Mouse (Mus musculus): ENCODE results near the gene Ppp1r14c. TPM values are rescaled to one million over a fixed set of nuclear protein-coding genes. Genes with fewer than 3 reads are reported as not detected.

The Ppp1r14c gene
- total and polyA plus RNA-seq, 3 experiments, result not detected

- Histone ChIP-seq H3K4me2 (ENCODE audit: insufficient read depth, low read depth, poor library complexity, severe bottlenecking) (no peak overlapping the region), H3K9ac (ENCODE audit: insufficient read depth, low read depth) (no peak overlapping the region), H3K79me2 (replicated peaks; ENCODE audit: control insufficient read depth, extremely low read depth, insufficient read depth, poor library complexity, severe bottlenecking) (no peaks in the 10 kb centered on the region), H3K27ac (ENCODE audit: insufficient read depth, low read depth) (no peak overlapping the region), H3K4me1 (ENCODE audit: control insufficient read depth in 1 of 2, insufficient read depth in 2 of 2) (peaks cover 0 to 14% of the 10 kb centered on the region in 2 experiments; a peak in 1 of 4 replicates), H3K4me3 (replicated peaks in 1 of 3; ENCODE audit: low read depth in 2 of 3, low read length in 2 of 3, poor library complexity in 1 of 3) (no peak overlapping the region), H3K36me3 (replicated peaks in 1 of 2; ENCODE audit: control insufficient read depth in 1 of 2, insufficient read depth in 1 of 2, low read length in 1 of 2) (no peaks in the 10 kb centered on the region), H3K9me3 (replicated peaks; ENCODE audit: low read length) (no peaks in the 10 kb centered on the region), H3K27me3 (replicated peaks) (no peaks in the 10 kb centered on the region)
- dilution Hi-C loops (cut with MboI; ENCODE audit: extremely low pct_ligation_motif_present, extremely low pct_unique_long_range_greater_than_20kb, low sequenced_read_pairs), result no loop called here
- in situ Hi-C loops (cut with MboI; ENCODE audit: low pct_ligation_motif_present, low pct_unique_long_range_greater_than_20kb, low sequenced_read_pairs), result no loop called here
- TF ChIP-seq RCOR1 (conservative IDR thresholded peaks at IDR 0.05; ENCODE audit: low read depth, low read length), result no peak
- no peak for TF ChIP-seq MAZ (IDR thresholded peaks at IDR 0.05; ENCODE audit: low read depth, low read length)
- TF ChIP-seq POLR2AphosphoS2 (IDR thresholded peaks at IDR 0.05; ENCODE audit: low read depth, low read length), result no peak
- no peak for TF ChIP-seq ZMIZ1 (IDR thresholded peaks at IDR 0.05; ENCODE audit: low read depth, low read length)
- TF ChIP-seq MAX (IDR thresholded peaks at IDR 0.05; ENCODE audit: low read length), result no peak
- TF ChIP-seq SIN3A (IDR thresholded peaks at IDR 0.05; ENCODE audit: low read length), result no peak
- TF ChIP-seq ETS1 (conservative IDR thresholded peaks at IDR 0.05; ENCODE audit: low read depth, low read length), result no peak
- no peak for TF ChIP-seq KAT2A (IDR thresholded peaks at IDR 0.05; ENCODE audit: insufficient replicate concordance, low read length)
- no peak for TF ChIP-seq MAFK (IDR thresholded peaks at IDR 0.05; ENCODE audit: insufficient replicate concordance, low read length)
- no peak for TF ChIP-seq CHD2 (IDR thresholded peaks at IDR 0.05; ENCODE audit: low read length)
- no peak for TF ChIP-seq IRF4 (IDR thresholded peaks at IDR 0.05; ENCODE audit: low read depth, low read length)
- no peak for TF ChIP-seq NELFE (IDR thresholded peaks at IDR 0.05; ENCODE audit: low read depth, low read length)
- TF ChIP-seq NRF1 (IDR thresholded peaks at IDR 0.05; ENCODE audit: low read depth, low read length), result no peak
- no peak for TF ChIP-seq BHLHE40 (IDR thresholded peaks at IDR 0.05; ENCODE audit: low read depth, low read length)
- DNase-seq (ENCODE audit: extremely low read depth), result no peak
These were observed 17.3 kb downstream of the Ppp1r14c start for GRCm38 (mm10) chr10:3383176-3383575.

GRCm38 (mm10) chr10:3392251-3392650 is 26.4 kb downstream of the Ppp1r14c start:
- no peaks in the 10 kb centered on the region for H3K9me3 ChIP-seq (replicated peaks; ENCODE audit: low read length)
- dilution Hi-C loops (cut with MboI; ENCODE audit: extremely low pct_ligation_motif_present, extremely low pct_unique_long_range_greater_than_20kb, low sequenced_read_pairs) (no loop called here), in situ Hi-C loops (cut with MboI; ENCODE audit: low pct_ligation_motif_present, low pct_unique_long_range_greater_than_20kb, low sequenced_read_pairs) (no loop called here)
- H3K9ac ChIP-seq (ENCODE audit: insufficient read depth, low read depth), result no peak overlapping the region
- H3K79me2 ChIP-seq (replicated peaks; ENCODE audit: control insufficient read depth, extremely low read depth, insufficient read depth, poor library complexity, severe bottlenecking), result no peaks in the 10 kb centered on the region
- no peak overlapping the region for H3K4me3 ChIP-seq (replicated peaks in 1 of 3; ENCODE audit: low read depth in 2 of 3, low read length in 2 of 3, poor library complexity in 1 of 3)
- H3K36me3 ChIP-seq (replicated peaks in 1 of 2; ENCODE audit: control insufficient read depth in 1 of 2, insufficient read depth in 1 of 2, low read length in 1 of 2), result no peaks in the 10 kb centered on the region
- TF ChIP-seq MAZ (IDR thresholded peaks at IDR 0.05; ENCODE audit: low read depth, low read length), result no peak
- no peak for TF ChIP-seq RAD21 (IDR thresholded peaks at IDR 0.05; ENCODE audit: low read depth, low read length)
- no peak for TF ChIP-seq CHD2 (IDR thresholded peaks at IDR 0.05; ENCODE audit: low read length)
- TF ChIP-seq JUN (IDR thresholded peaks at IDR 0.05; ENCODE audit: insufficient read depth, low read depth, low read length), result no peak
- no peak for TF ChIP-seq USF1 (IDR thresholded peaks at IDR 0.05; ENCODE audit: low read depth, low read length)
- no peak for TF ChIP-seq TBP (conservative IDR thresholded peaks at IDR 0.05; ENCODE audit: low read depth, low read length)
- no peak for TF ChIP-seq UBTF (IDR thresholded peaks at IDR 0.05; ENCODE audit: low read depth, low read length)
- TF ChIP-seq HCFC1 (IDR thresholded peaks at IDR 0.05; ENCODE audit: low read depth, low read length), result no peak
- TF ChIP-seq CHD1 (IDR thresholded peaks at IDR 0.05; ENCODE audit: low read depth, low read length), result no peak
- TF ChIP-seq SMC3 (IDR thresholded peaks at IDR 0.05; ENCODE audit: low read depth, low read length), result no peak
- TF ChIP-seq PAX5 (IDR thresholded peaks at IDR 0.05; ENCODE audit: low read length), result no peak
- TF ChIP-seq BHLHE40 (IDR thresholded peaks at IDR 0.05; ENCODE audit: low read depth, low read length), result no peak
- no peak for TF ChIP-seq ELF1 (IDR thresholded peaks at IDR 0.05; ENCODE audit: low read depth, low read length)
- TF ChIP-seq MEF2A (IDR thresholded peaks at IDR 0.05; ENCODE audit: borderline replicate concordance, low read depth, low read length), result no peak
- no peak for TF ChIP-seq NRF1 (IDR thresholded peaks at IDR 0.05; ENCODE audit: low read depth, low read length)
- no peak overlapping the region for H3K27ac ChIP-seq (ENCODE audit: insufficient read depth, low read depth)
- H3K4me2 ChIP-seq (ENCODE audit: insufficient read depth, low read depth, poor library complexity, severe bottlenecking), result no peak overlapping the region
- no peaks in the 10 kb centered on the region for H3K27me3 ChIP-seq (replicated peaks)
- DNase-seq (ENCODE audit: extremely low read depth), result no peak
- peaks cover 0 to 9% of the 10 kb centered on the region in 2 experiments; a peak in 2 of 4 replicates for H3K4me1 ChIP-seq (ENCODE audit: control insufficient read depth in 1 of 2, insufficient read depth in 2 of 2)
